Mouse (Mus musculus) myocyte (in vitro differentiated cells): ENCODE results near the gene Smagp. TPM values are rescaled to one million over a fixed set of nuclear protein-coding genes. Genes with fewer than 3 reads are reported as not detected.

ENCODE experiments used
- H3K27me3 ChIP-seq: one replicate; pipeline ENCODE4 v1.6.1; 2011; ENCODE audit not compliant: control insufficient read depth, insufficient read depth, insufficient read length
- H3K36me3 ChIP-seq: one replicate; pipeline ENCODE4 v1.6.1; 2011; ENCODE audit not compliant: control insufficient read depth, insufficient read depth
- H3K4me2 ChIP-seq: one replicate; pipeline ENCODE4 v1.6.1; 2011; ENCODE audit warnings: low read depth, control low read depth
- H3K4me3 ChIP-seq: one replicate; pipeline ENCODE4 v1.5.1; 2011; ENCODE audit warnings: mild to moderate bottlenecking, control low read depth, moderate library complexity
- H3K79me2 ChIP-seq: one replicate; pipeline ENCODE4 v1.6.1; 2011; ENCODE audit not compliant: control insufficient read depth, insufficient read depth
- H3ac ChIP-seq: one replicate; pipeline ENCODE4 v1.6.1; 2011; ENCODE audit not compliant: control insufficient read depth, insufficient read length
- CEBPB ChIP-seq: IDR thresholded peaks from 2 replicates; pipeline ENCODE4 v1.6.1; 2011; ENCODE audit warnings: mild to moderate bottlenecking, moderate library complexity; ENCODE audit not compliant: poor library complexity, insufficient read depth, severe bottlenecking
- E2F4 ChIP-seq: IDR thresholded peaks from one replicate; pipeline ENCODE4 v1.6.1; 2011; ENCODE audit warnings: mild to moderate bottlenecking, control low read depth, moderate library complexity; ENCODE audit not compliant: insufficient read depth
- MAX ChIP-seq: IDR thresholded peaks from one replicate; pipeline ENCODE4 v1.6.1; 2011; ENCODE audit warnings: low read depth, mild to moderate bottlenecking, control low read depth
- MYOD1 ChIP-seq, 3 experiments: IDR thresholded peaks; one replicate each; pipeline ENCODE4 v1.6.1; 2011; ENCODE audit warnings: control low read depth in 2 of 3, low read depth in 2 of 3, mild to moderate bottlenecking in 2 of 3, moderate library complexity in 1 of 3; ENCODE audit not compliant: insufficient read length in 2 of 3, control insufficient read depth in 1 of 3
- MYOG ChIP-seq, 3 experiments: IDR thresholded peaks; one replicate each; pipeline ENCODE4 v1.6.1; 2011; ENCODE audit warnings: control low read depth in 2 of 3, low read depth in 2 of 3, mild to moderate bottlenecking in 2 of 3; ENCODE audit not compliant: insufficient read length in 2 of 3, control insufficient read depth in 1 of 3, insufficient read depth in 1 of 3
- POLR2A ChIP-seq: IDR thresholded peaks from one replicate; pipeline ENCODE4 v1.6.1; 2011; ENCODE audit warnings: low read depth, mild to moderate bottlenecking, control low read depth, moderate library complexity; ENCODE audit not compliant: insufficient read length
- POLR2AphosphoS2 ChIP-seq: IDR thresholded peaks from one replicate; pipeline ENCODE4 v1.6.1; 2011; ENCODE audit warnings: low read depth, control low read depth; ENCODE audit not compliant: insufficient read length
- REST ChIP-seq: IDR thresholded peaks from one replicate; pipeline ENCODE4 v1.6.1; 2011; ENCODE audit warnings: mild to moderate bottlenecking, control low read depth, moderate library complexity; ENCODE audit not compliant: insufficient read depth, insufficient read length
- SRF ChIP-seq: IDR thresholded peaks from one replicate; pipeline ENCODE4 v1.6.1; 2011; ENCODE audit warnings: low read depth; ENCODE audit not compliant: control insufficient read depth, insufficient read length
- TCF12 ChIP-seq: IDR thresholded peaks from one replicate; pipeline ENCODE4 v1.6.1; 2011; ENCODE audit warnings: mild to moderate bottlenecking, control low read depth; ENCODE audit not compliant: poor library complexity, insufficient read depth, severe bottlenecking
- TCF3 ChIP-seq: IDR thresholded peaks from one replicate; pipeline ENCODE4 v1.6.1; 2011; ENCODE audit warnings: low read depth, control low read depth; ENCODE audit not compliant: insufficient read length
- USF1 ChIP-seq: IDR thresholded peaks from one replicate; pipeline ENCODE4 v1.6.1; 2011; ENCODE audit warnings: low read depth, mild to moderate bottlenecking, control low read depth, moderate library complexity
- polyA plus RNA-seq: library from polyadenylated mRNA; unstranded; fragments of >200 nt; fragmentation: generic; extraction: Trizol; gene quantifications from one replicate; pipeline ENCODE4 v1.2.1, GENCODE M21; 2012; ENCODE audit warnings: missing spikeins

Smagp gene
- polyA plus RNA-seq, 1 experiment = 2.0 TPM

DNA sequence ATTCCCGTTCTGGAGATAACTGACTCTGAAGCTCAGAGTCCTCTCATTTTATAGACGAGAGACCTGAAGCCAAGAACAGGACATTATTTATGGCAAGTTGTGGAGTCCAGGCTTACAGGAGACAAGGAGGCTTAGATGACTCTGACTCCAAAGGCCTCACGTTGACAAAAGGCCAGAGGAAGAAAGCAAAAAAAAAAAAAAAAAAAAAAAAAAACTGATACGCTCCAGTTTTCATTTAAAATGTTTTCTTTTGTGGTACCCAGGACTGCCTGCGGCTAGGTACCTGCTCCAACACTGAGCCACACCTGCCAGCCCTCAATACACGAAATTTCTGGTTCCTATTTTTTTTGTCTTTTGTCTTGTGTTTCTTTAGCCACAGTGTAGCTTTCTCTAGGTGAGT lies 30.7 kb upstream of the Smagp start:
- Histone ChIP-seq H3ac (no peak overlapping the region), H3K4me2 (no peak overlapping the region), H3K36me3 (no peaks in the 10 kb centered on the region), H3K79me2 (no peaks in the 10 kb centered on the region), H3K4me3 (no peak overlapping the region), H3K27me3 (peaks cover 32% of the 10 kb centered on the region)
- TF ChIP-seq USF1 = no peak

DNA sequence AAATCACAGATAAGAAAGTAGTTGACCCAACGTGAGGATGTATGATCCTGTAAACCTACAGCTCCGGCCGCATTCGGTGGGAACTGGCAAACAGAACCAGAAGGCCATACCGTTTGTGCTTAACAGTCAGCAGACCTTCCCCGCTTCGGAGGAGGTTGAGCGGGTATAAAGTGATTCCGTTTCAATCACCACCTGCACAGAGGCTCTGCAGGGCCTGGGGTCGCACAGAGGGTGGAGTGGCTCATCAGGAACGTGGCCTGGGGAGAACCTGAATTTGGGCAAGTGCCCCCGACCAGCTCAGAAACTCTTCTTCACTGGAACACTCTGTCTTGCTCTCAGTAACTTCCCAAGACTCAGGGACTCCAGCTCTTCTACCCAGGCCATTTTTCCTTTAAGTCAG lies 30.1 kb upstream of the Smagp start:
- Histone ChIP-seq H3K79me2 (no peaks in the 10 kb centered on the region), H3K4me3 (no peak overlapping the region), H3K4me2 (no peak overlapping the region), H3K27me3 (peaks cover 32% of the 10 kb centered on the region), H3K36me3 (no peaks in the 10 kb centered on the region), H3ac (no peak overlapping the region)
- no peak for TF ChIP-seq POLR2AphosphoS2
- TF ChIP-seq POLR2A = no peak
- TF ChIP-seq TCF3 = no peak
- no peak for TF ChIP-seq SRF
- TF ChIP-seq MAX = no peak
- TF ChIP-seq USF1 = no peak
- no peak for TF ChIP-seq TCF12
- no peak for TF ChIP-seq CEBPB

DNA sequence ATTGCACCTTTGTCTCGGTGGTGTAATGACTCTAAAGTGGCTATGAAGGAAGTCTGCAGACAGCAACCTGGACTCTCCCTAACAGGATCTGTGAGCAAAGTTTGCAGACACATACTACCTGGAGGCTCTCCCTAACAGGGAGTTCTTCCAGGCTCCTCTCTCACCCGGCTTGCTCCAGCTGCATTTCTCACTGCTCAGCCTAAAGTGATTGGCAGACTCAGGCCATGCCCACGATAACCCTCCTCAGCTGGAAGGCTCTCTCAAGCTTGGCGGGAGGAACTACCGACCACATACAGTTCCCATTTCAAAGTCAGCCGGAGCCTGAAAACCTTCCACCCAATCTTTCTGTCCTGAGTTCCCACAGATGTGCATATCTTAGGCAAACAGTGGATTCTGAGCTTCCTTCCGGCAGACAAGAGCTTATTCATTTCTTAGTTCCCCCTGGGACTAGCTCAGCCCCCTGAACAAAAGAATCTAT lies 29.5 kb upstream of the Smagp start:
- no peak for TF ChIP-seq MYOG (IDR thresholded peaks at IDR 0.05; ENCODE audit: control insufficient read depth in 1 of 3, insufficient read depth in 1 of 3, insufficient read length in 2 of 3, low read depth in 2 of 3)
- TF ChIP-seq POLR2A = no peak
- TF ChIP-seq SRF = no peak
- TF ChIP-seq USF1 = no peak
- no peak for TF ChIP-seq CEBPB
- no peak for TF ChIP-seq MYOD1 (IDR thresholded peaks at IDR 0.05; ENCODE audit: control insufficient read depth in 1 of 3, insufficient read length in 2 of 3, low read depth in 2 of 3)
- TF ChIP-seq E2F4 = no peak
- TF ChIP-seq TCF3 = no peak
- no peak for TF ChIP-seq TCF12
- no peak for TF ChIP-seq REST
- no peak for TF ChIP-seq MAX
- TF ChIP-seq POLR2AphosphoS2 = no peak
- no peak overlapping the region for H3K4me2 ChIP-seq
- no peak overlapping the region for H3ac ChIP-seq
- H3K27me3 ChIP-seq = peaks cover 32% of the 10 kb centered on the region
- no peaks in the 10 kb centered on the region for H3K36me3 ChIP-seq
- no peak overlapping the region for H3K4me3 ChIP-seq
- H3K79me2 ChIP-seq = no peaks in the 10 kb centered on the region

DNA sequence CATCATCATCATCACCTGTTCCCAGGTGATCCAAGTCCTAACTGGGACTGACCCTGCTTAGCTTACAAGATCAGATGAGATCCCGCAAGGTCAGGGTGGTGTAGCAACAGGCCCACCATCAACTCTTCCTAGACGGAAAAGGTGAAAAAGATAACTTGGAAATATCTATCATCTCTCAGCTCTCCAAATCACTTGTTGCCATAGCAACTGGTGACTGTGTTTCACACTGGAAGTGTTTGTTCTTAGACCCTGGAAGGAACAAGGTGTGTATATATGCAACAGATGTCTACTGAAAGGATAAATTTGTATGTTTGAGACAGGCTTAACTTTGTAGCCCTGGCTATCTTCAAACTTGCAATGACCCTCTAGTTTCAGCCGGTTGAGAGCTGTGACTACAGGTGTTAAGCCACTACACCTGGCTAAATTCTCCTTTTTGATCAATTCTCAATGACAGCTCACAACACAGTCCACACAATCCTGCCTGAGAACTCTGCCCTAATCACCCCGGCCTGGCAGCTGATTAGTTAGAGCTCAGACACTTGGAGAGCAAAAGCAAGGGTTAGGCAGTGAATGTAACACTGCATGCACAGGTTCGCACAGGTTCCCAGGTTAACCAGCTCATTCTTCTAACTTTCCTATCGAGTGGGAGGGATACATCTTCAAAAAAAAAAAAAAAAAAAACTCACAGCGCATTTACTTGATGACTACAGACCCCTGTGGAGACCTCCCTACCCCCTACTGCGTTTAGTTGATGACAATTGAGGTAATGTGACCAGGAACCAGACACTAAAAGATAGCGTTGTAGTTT lies 28.9 kb upstream of the Smagp start:
- no peaks in the 10 kb centered on the region for H3K36me3 ChIP-seq
- H3ac ChIP-seq = no peak overlapping the region
- H3K27me3 ChIP-seq = peaks cover 32% of the 10 kb centered on the region
- TF ChIP-seq SRF = no peak
- no peak overlapping the region for H3K4me3 ChIP-seq
- no peaks in the 10 kb centered on the region for H3K79me2 ChIP-seq
- no peak overlapping the region for H3K4me2 ChIP-seq

DNA sequence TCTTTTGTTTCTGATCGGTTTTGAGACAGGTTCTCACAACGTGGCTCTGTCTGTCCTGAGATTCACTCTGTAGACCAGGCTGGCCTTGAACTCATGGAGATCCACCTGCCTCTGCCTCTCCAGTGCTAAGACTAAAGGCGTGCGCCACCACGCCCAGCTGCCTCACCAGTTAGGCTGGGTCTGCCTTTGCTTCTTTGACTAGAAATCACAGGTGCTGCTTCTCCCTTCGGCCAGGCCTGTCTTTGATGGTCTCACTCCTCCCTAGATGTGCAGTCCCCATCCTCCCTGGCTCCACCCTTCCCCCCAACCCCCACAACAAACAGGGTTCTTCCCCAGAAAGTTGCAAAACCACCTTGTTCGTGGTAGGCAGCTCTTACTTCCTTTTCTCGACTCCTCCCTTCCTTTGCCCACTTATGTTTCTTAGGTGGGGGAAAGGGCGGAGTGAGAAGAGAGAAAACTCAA lies 28.1 kb upstream of the Smagp start:
- Histone ChIP-seq H3ac (no peak overlapping the region), H3K36me3 (no peaks in the 10 kb centered on the region), H3K4me2 (no peak overlapping the region), H3K79me2 (no peaks in the 10 kb centered on the region), H3K27me3 (peaks cover 35% of the 10 kb centered on the region), H3K4me3 (no peak overlapping the region)
- no peak for TF ChIP-seq REST
- no peak for TF ChIP-seq MYOG (IDR thresholded peaks at IDR 0.05; ENCODE audit: control insufficient read depth in 1 of 3, insufficient read depth in 1 of 3, insufficient read length in 2 of 3, low read depth in 2 of 3)
- TF ChIP-seq TCF3 = no peak
- no peak for TF ChIP-seq SRF
- TF ChIP-seq TCF12 = no peak
- no peak for TF ChIP-seq POLR2A
- TF ChIP-seq MAX = no peak
- TF ChIP-seq CEBPB = no peak
- no peak for TF ChIP-seq E2F4
- TF ChIP-seq POLR2AphosphoS2 = no peak
- no peak for TF ChIP-seq MYOD1 (IDR thresholded peaks at IDR 0.05; ENCODE audit: control insufficient read depth in 1 of 3, insufficient read length in 2 of 3, low read depth in 2 of 3)
- no peak for TF ChIP-seq USF1
